Mouse (Mus musculus) forebrain, embryonic 11.5 days (tissue): ENCODE measurements around the gene Tulp3. TPM values are rescaled to one million over a fixed set of nuclear protein-coding genes. Genes with fewer than 3 reads are reported as not detected.

Experiments
- ATAC-seq: fragments of 200-750 bp; cut with Nextera tagmentation; replicated peaks from 2 replicates; pipeline ENCODE4 v1.8.0; 2017; ENCODE audit warnings: moderate TSS enrichment; ENCODE audit not compliant: low FRiP score
- DNase-seq: peaks from one replicate; pipeline ENCODE4 v3.0.0-alpha.2; 2017; ENCODE audit warnings: low spot score
- H3K27ac ChIP-seq: fragments of 300-500 bp; sonication (generic); 2 replicates; pipeline ENCODE4 v1.5.1; 2014; ENCODE audit warnings: low read depth, low read length
- H3K27me3 ChIP-seq: fragments of 300-500 bp; sonication (generic); 2 replicates; pipeline ENCODE4 v1.6.1; 2014; ENCODE audit warnings: mild to moderate bottlenecking, low read length, mixed read lengths; ENCODE audit not compliant: control insufficient read depth, insufficient read depth
- H3K36me3 ChIP-seq: fragments of 300-500 bp; sonication (generic); 2 replicates; pipeline ENCODE4 v1.6.1; 2014; ENCODE audit warnings: mild to moderate bottlenecking, low read length, moderate library complexity, mixed read lengths; ENCODE audit not compliant: control insufficient read depth, insufficient read depth
- H3K4me1 ChIP-seq: fragments of 300-500 bp; sonication (generic); replicated peaks from 2 replicates; pipeline ENCODE4 v1.6.1; 2014; ENCODE audit warnings: low read length, mixed read lengths; ENCODE audit not compliant: control insufficient read depth, insufficient read depth
- H3K4me2 ChIP-seq: fragments of 300-500 bp; sonication (generic); 2 replicates; pipeline ENCODE4 v1.6.1; 2014; ENCODE audit warnings: low read depth, mild to moderate bottlenecking, low read length, moderate library complexity, mixed read lengths; ENCODE audit not compliant: severe bottlenecking
- H3K4me3 ChIP-seq: fragments of 300-500 bp; sonication (generic); 2 replicates; pipeline ENCODE4 v1.5.1; 2014; ENCODE audit warnings: low read depth, low read length
- H3K9ac ChIP-seq: fragments of 300-500 bp; sonication (generic); 2 replicates; pipeline ENCODE4 v1.6.1; 2014; ENCODE audit warnings: low read length
- H3K9me3 ChIP-seq: fragments of 300-500 bp; sonication (generic); 2 replicates; pipeline ENCODE4 v1.6.1; 2016; ENCODE audit warnings: low read length, mixed read lengths; ENCODE audit not compliant: control insufficient read depth
- WGBS: fragments of 180-500 bp; shearing (Covaris S2); extraction: QIAGEN DNeasy Blood & Tissue Kit; methylation state at CpG from one replicate; pipeline ENCODE4 v1.1.7; 2014; 5-methylcytosine and 5-hydroxymethylcytosine counted together
- polyA plus RNA-seq: library from polyadenylated mRNA; unstranded; fragments of >200 nt; fragmentation: Nextera tagmentation; extraction: Ambion mirVana; gene quantifications from 2 replicates; pipeline ENCODE4 v1.2.1, GENCODE M21; 2014

The Tulp3 gene
- polyA plus RNA-seq, 1 experiment from 2014 or later = 23.7 TPM

GRCm38 (mm10) chr6:128279608-128280007, 76.0 kb downstream of the Tulp3 start:
- Histone ChIP-seq H3K9me3 (no peaks in the 10 kb centered on the region), H3K27me3 (no peaks in the 10 kb centered on the region), H3K4me2 (no peak overlapping the region), H3K36me3 (no peaks in the 10 kb centered on the region), H3K9ac (no peak overlapping the region), H3K27ac (no peak overlapping the region), H3K4me3 (no peak overlapping the region), H3K4me1 (peaks cover 2% of the 10 kb centered on the region; the same call in 1 of the 2 replicates)
- ATAC-seq = no peak
- 71% methylated on average over 5 of the region's 5 CpGs for WGBS
- DNase-seq = no peak

- WGBS = 83% methylated on average over 4 of the region's 4 CpGs
- H3K27ac ChIP-seq = no peak overlapping the region
Measured at GRCm38 (mm10) chr6:128279099-128279498, 76.6 kb downstream of the Tulp3 start.

GRCm38 (mm10) chr6:128277132-128278085, 78.2 kb downstream of the Tulp3 start:
- 88% methylated on average over 11 of the region's 11 CpGs for WGBS
- ATAC-seq = no peak
- no peak overlapping the region for H3K9ac ChIP-seq

More at GRCm38 (mm10) chr6:128279099-128279498, 76.6 kb downstream of the Tulp3 start:
- Histone ChIP-seq H3K9me3 (no peaks in the 10 kb centered on the region), H3K4me3 (no peak overlapping the region), H3K4me1 (peaks cover 2% of the 10 kb centered on the region; the same call in 1 of the 2 replicates), H3K9ac (no peak overlapping the region), H3K27me3 (no peaks in the 10 kb centered on the region), H3K4me2 (no peak overlapping the region), H3K36me3 (no peaks in the 10 kb centered on the region)
- DNase-seq (no peak), ATAC-seq (no peak)

GRCm38 (mm10) chr6:128276349-128276748, 79.3 kb downstream of the Tulp3 start:
- H3K4me2 ChIP-seq = no peak overlapping the region
- ATAC-seq (no peak), DNase-seq (no peak)
- WGBS = 90% methylated on average over 6 of the region's 6 CpGs
- H3K27ac ChIP-seq = no peak overlapping the region
- no peak overlapping the region for H3K4me3 ChIP-seq
- H3K36me3 ChIP-seq = no peaks in the 10 kb centered on the region
- H3K9me3 ChIP-seq = no peaks in the 10 kb centered on the region
- no peak overlapping the region for H3K9ac ChIP-seq
- H3K27me3 ChIP-seq = no peaks in the 10 kb centered on the region
- H3K4me1 ChIP-seq = no peaks in the 10 kb centered on the region

More at GRCm38 (mm10) chr6:128277132-128278085, 78.2 kb downstream of the Tulp3 start:
- Histone ChIP-seq H3K4me3 (no peak overlapping the region), H3K9me3 (no peaks in the 10 kb centered on the region), H3K36me3 (no peaks in the 10 kb centered on the region), H3K4me2 (no peak overlapping the region), H3K27ac (no peak overlapping the region), H3K27me3 (no peaks in the 10 kb centered on the region), H3K4me1 (peaks cover 2% of the 10 kb centered on the region; the same call in 1 of the 2 replicates)
- no peak for DNase-seq

DNA sequence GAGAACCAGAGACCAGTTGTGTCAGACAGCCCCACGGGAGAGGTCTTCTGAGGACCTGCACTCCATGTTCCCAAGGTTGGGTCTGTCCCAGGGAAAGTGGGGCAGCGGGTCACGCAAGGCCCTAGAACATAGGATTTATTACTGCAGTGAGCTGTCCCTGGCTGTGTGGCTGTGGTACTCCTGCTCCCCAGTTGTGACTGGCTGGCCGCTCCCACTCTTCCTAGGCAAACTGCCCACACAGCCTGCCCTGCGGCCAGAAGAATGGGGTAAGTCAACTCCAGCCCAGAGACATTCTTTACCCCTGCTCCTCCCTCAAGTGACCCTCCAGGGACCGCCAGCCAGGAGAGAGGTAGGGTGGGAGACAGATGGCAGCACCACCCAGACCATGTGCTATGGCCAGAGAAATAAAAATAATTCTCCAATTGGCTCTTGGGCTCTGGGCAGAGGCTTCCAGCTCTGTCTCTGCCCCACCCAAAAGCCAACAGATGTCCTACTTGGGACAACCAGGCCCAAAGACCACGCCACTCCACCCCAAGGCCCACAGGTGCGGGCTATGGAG, 80.1 kb downstream of the Tulp3 start:
- Histone ChIP-seq H3K4me3 (no peak overlapping the region), H3K4me1 (no peaks in the 10 kb centered on the region), H3K27me3 (no peaks in the 10 kb centered on the region)

DNA sequence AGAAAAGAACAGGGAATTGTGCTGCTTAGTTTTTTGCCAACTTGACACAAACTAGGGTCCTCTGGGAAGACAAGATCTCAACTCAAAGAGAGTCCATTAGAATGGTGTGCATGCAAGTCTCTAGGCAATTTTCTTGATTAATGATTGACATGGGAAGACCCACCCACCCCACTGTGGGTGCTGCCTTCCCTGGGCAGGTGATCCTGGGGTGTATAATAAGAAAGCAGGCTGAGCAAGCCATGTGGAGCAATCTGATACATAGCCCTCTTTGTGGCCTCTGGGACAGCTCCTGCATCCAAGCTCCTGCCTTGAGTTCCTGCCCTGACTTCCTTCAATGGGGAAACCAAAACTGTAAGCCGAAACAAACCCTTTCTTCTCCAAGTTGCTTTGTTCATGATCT, 82.1 kb downstream of the Tulp3 start:
- ATAC-seq (no peak), DNase-seq (no peak)
- Histone ChIP-seq H3K9ac (no peak overlapping the region), H3K4me1 (no peaks in the 10 kb centered on the region), H3K9me3 (no peaks in the 10 kb centered on the region), H3K36me3 (no peaks in the 10 kb centered on the region), H3K4me3 (no peak overlapping the region), H3K27me3 (no peaks in the 10 kb centered on the region), H3K4me2 (no peak overlapping the region), H3K27ac (no peak overlapping the region)
- WGBS = 71% methylated on average over 1 of the region's 1 CpGs

More for the DNA sequence above, 80.1 kb downstream of the Tulp3 start:
- ATAC-seq (no peak), DNase-seq (no peak)
- H3K9me3 ChIP-seq = no peaks in the 10 kb centered on the region
- H3K27ac ChIP-seq = no peak overlapping the region
- no peak overlapping the region for H3K9ac ChIP-seq
- H3K36me3 ChIP-seq = no peaks in the 10 kb centered on the region
- WGBS = 95% methylated on average over 8 of the region's 8 CpGs
- H3K4me2 ChIP-seq = no peak overlapping the region

DNA sequence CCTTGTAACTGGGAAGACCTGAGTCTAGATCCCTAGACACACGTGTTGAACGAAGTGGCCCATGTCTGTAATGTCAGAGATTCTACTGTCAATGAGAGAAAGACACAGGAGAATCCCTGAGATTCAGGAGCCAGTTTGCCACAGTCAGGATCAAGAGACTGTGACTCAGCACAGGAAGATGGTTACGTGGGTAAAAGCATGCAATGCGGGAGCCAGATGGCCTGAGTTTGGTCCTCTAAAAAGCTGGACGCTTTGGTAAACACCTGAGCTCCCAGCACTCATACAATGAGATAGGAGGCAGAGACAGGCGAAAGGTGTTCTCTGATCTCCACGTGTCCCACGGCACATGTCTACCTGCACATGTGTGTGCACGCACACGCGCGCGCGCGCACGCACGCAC, 82.9 kb downstream of the Tulp3 start:
- no peaks in the 10 kb centered on the region for H3K36me3 ChIP-seq
- no peaks in the 10 kb centered on the region for H3K27me3 ChIP-seq
- WGBS = 97% methylated on average over 17 of the region's 17 CpGs
- H3K27ac ChIP-seq = no peak overlapping the region
- no peak overlapping the region for H3K9ac ChIP-seq
- no peaks in the 10 kb centered on the region for H3K4me1 ChIP-seq
- no peak overlapping the region for H3K4me3 ChIP-seq
- no peaks in the 10 kb centered on the region for H3K9me3 ChIP-seq
- no peak overlapping the region for H3K4me2 ChIP-seq
- no peak for ATAC-seq
- no peak for DNase-seq
